Mouse (Mus musculus): ENCODE data around the gene Klrb1b.

GRCm38 (mm10) chr6:128855477-128855876 lies 29.3 kb upstream of the Klrb1b start:
- TF ChIP-seq CTCF (IDR thresholded peaks at IDR 0.05; ENCODE audit: insufficient read depth, low read depth, low read length) (no peak), POLR2A (IDR thresholded peaks at IDR 0.05; ENCODE audit: insufficient read depth, low read depth, low read length) (no peak)

Data from olfactory bulb, adult 2 months (tissue).